Mouse (Mus musculus): Measurements from ENCODE around the gene Fgf22. TPM values are rescaled to one million over a fixed set of nuclear protein-coding genes. Genes with fewer than 3 reads are reported as not detected.
A peak's percentile ranks its signal among the peaks of the same experiment; 100 is the strongest.

Fgf22 gene
- polyA plus RNA-seq, 1 experiment from 2014 or later: 0.48 TPM

GRCm38 (mm10) chr10:79716254-79716987 lies 38.5 kb upstream of the Fgf22 start, which contains the start of gene Hcn2:
TSS of gene Hcn2 (plus strand) at chr10:79716634.
- 3% methylated on average over 26 of the region's 91 CpGs for WGBS
- H3K4me3 ChIP-seq: peak within 1 kb of the TSS; percentile 64
- H3K27ac ChIP-seq (replicated peaks): no peak within 1 kb of the TSS
- H3K9me3 ChIP-seq: no peaks in the 10 kb centered on the region
- peaks cover 10% of the 10 kb centered on the region for H3K36me3 ChIP-seq
- H3K4me2 ChIP-seq (replicated peaks): peak within 1 kb of the TSS; percentile 95
- H3K9ac ChIP-seq (replicated peaks): peak within 1 kb of the TSS; percentile 58
- H3K27me3 ChIP-seq: peaks cover 62% of the 10 kb centered on the region
- peaks cover 18% of the 10 kb centered on the region for H3K4me1 ChIP-seq
- peak; percentile 48 for ATAC-seq (ENCODE audit: low FRiP score, low read depth)

- under 1% methylated on average over 39 of the region's 44 CpGs for WGBS
- peak overlapping the region; percentile 58 for H3K9ac ChIP-seq (replicated peaks)
- H3K27ac ChIP-seq (replicated peaks): no peak overlapping the region
- peaks cover 18% of the 10 kb centered on the region for H3K4me1 ChIP-seq
- ATAC-seq (ENCODE audit: low FRiP score, low read depth): 0 out of 2 replicates have a peak, but pooled peaks have one; percentile 21
- H3K36me3 ChIP-seq: peaks cover 4% of the 10 kb centered on the region
- H3K9me3 ChIP-seq: no peaks in the 10 kb centered on the region
- peaks cover 62% of the 10 kb centered on the region for H3K27me3 ChIP-seq
- peak overlapping the region; percentile 95 for H3K4me2 ChIP-seq (replicated peaks)
- H3K4me3 ChIP-seq: peak overlapping the region; percentile 64
Observed at GRCm38 (mm10) chr10:79716988-79717355, 37.9 kb upstream of the Fgf22 start.

GRCm38 (mm10) chr10:79717640-79718357 lies 37.1 kb upstream of the Fgf22 start:
- Histone ChIP-seq H3K4me1 (peaks cover 18% of the 10 kb centered on the region), H3K9me3 (no peaks in the 10 kb centered on the region), H3K4me2 (replicated peaks) (peak overlapping the region; percentile 95), H3K9ac (replicated peaks) (peak overlapping the region; percentile 58; the same call in 1 of the 2 replicates), H3K4me3 (peak overlapping the region; percentile 64), H3K27ac (replicated peaks) (no peak overlapping the region), H3K27me3 (peaks cover 62% of the 10 kb centered on the region), H3K36me3 (no peaks in the 10 kb centered on the region; the same call in 1 of the 2 replicates)
- WGBS: 5% methylated on average over 43 of the region's 43 CpGs
- ATAC-seq (ENCODE audit: low FRiP score, low read depth): no peak

DNA sequence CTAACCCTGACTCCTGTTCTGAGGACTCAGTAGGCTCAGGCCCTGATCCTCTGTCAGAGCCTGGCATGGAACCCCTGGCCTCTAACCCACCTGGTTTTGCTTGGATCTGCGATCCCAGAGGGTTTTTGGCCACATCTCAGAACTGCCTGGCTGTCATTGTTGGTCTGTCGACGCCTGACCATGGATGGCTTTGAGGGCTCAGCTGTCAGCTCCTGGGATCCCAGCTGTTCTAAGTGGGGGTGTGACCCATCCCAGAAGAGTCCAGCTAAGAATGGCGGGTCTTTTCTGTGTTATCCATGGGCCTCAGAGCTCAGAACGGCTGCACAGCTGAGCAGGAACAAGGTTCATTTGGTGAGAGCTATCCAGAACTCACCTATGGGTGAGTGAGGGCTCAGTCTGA lies 33.8 kb upstream of the Fgf22 start:
- WGBS: 68% methylated on average over 5 of the region's 5 CpGs

GRCm38 (mm10) chr10:79723047-79723446 lies 31.8 kb upstream of the Fgf22 start:
- WGBS: 61% methylated on average over 6 of the region's 6 CpGs
- no peak overlapping the region for H3K4me3 ChIP-seq
- no peak for ATAC-seq (ENCODE audit: low FRiP score, low read depth)
- no peak overlapping the region for H3K4me2 ChIP-seq (replicated peaks)
- H3K27ac ChIP-seq (replicated peaks): no peak overlapping the region
- peaks cover 26% of the 10 kb centered on the region for H3K27me3 ChIP-seq
- H3K36me3 ChIP-seq: 0 out of 2 replicates have a peak, but pooled peaks cover 3% of the 10 kb centered on the region
- no peak overlapping the region for H3K9ac ChIP-seq (replicated peaks)
- no peaks in the 10 kb centered on the region for H3K4me1 ChIP-seq
- H3K9me3 ChIP-seq: no peaks in the 10 kb centered on the region

More for the DNA sequence above, 33.8 kb upstream of the Fgf22 start:
- Histone ChIP-seq H3K4me2 (replicated peaks) (no peak overlapping the region), H3K27ac (replicated peaks) (no peak overlapping the region), H3K9me3 (no peaks in the 10 kb centered on the region), H3K36me3 (no peaks in the 10 kb centered on the region), H3K27me3 (peaks cover 45% of the 10 kb centered on the region), H3K9ac (replicated peaks) (no peak overlapping the region), H3K4me3 (no peak overlapping the region), H3K4me1 (peaks cover 16% of the 10 kb centered on the region)
- ATAC-seq (ENCODE audit: low FRiP score, low read depth): no peak

GRCm38 (mm10) chr10:79723692-79724091 lies 31.2 kb upstream of the Fgf22 start:
- no peak for ATAC-seq (ENCODE audit: low FRiP score, low read depth)
- WGBS: 89% methylated on average over 7 of the region's 7 CpGs
- H3K27ac ChIP-seq (replicated peaks): no peak overlapping the region

DNA sequence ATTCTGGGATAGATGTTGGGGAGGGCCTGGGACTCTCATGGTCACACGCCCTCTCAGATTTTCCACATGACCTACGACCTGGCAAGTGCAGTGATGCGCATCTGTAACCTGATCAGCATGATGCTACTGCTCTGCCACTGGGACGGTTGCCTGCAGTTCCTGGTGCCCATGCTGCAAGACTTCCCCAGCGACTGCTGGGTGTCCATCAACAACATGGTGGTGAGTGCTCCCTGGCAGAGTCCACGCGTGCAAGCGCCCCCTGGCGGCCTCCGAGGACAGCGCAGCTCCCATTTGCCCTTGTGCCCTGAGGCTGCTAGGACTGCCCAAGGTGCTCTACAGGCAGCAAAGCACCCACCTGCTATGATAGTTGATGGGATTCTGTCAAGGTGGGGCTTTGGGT lies 28.8 kb upstream of the Fgf22 start:
- ATAC-seq (ENCODE audit: low FRiP score, low read depth): 0 out of 2 replicates have a peak, but pooled peaks have one; percentile 38
- no peak overlapping the region for H3K9ac ChIP-seq (replicated peaks)
- H3K4me1 ChIP-seq: no peaks in the 10 kb centered on the region
- H3K36me3 ChIP-seq: 0 out of 2 replicates have a peak, but pooled peaks cover 3% of the 10 kb centered on the region
- no peaks in the 10 kb centered on the region for H3K9me3 ChIP-seq
- no peaks in the 10 kb centered on the region; the same call in 1 of the 2 replicates for H3K27me3 ChIP-seq
- no peak overlapping the region for H3K4me2 ChIP-seq (replicated peaks)
- no peak overlapping the region for H3K27ac ChIP-seq (replicated peaks)
- H3K4me3 ChIP-seq: no peak overlapping the region
- WGBS: 35% methylated on average over 11 of the region's 11 CpGs

More at GRCm38 (mm10) chr10:79723692-79724091, 31.2 kb upstream of the Fgf22 start:
- Histone ChIP-seq H3K27me3 (peaks cover 19% of the 10 kb centered on the region), H3K4me1 (no peaks in the 10 kb centered on the region), H3K9ac (replicated peaks) (no peak overlapping the region), H3K4me3 (no peak overlapping the region), H3K4me2 (replicated peaks) (no peak overlapping the region), H3K9me3 (no peaks in the 10 kb centered on the region), H3K36me3 (0 out of 2 replicates have a peak, but pooled peaks cover 3% of the 10 kb centered on the region)

DNA sequence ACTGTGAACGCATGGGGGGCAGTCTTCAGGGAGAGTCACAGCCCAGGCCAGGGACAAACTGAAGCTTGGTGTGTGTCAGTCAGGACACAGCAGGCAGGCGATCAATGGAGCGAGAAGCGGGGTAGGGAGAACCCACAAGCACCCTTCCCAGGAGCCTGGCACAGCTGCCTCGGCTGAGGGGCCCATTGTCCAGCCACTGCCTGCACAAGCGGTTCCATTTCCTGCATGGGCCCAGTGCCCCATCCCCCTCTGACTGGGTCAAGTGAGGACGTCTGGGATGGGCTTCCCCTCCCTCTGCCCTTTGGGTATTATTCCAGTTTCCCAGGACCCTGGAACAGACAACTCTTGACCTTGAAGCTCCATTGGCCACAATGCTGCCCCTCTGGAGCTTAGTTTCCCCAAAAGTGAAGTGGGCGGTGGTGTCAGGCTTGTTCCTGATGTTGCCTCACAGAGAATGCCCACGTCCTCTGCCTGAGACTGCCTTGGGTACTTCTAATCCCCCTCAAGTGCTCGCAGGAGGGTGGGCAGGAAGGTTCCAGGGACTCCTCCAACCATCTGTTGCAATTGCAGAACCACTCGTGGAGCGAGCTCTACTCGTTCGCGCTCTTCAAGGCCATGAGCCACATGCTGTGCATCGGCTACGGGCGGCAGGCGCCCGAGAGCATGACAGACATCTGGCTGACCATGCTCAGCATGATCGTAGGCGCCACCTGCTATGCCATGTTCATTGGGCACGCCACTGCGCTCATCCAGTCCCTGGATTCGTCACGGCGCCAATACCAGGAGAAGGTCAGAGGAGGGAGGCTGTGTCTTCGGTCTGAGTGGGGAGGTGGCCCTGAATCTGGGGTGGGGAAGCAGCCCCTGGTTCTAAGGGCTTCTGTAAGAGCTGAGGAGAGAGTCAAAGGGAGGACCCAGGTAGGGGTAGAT lies 26.3 kb upstream of the Fgf22 start:
- no peak for ATAC-seq (ENCODE audit: low FRiP score, low read depth)
- H3K9ac ChIP-seq (replicated peaks): no peak overlapping the region
- no peak overlapping the region for H3K4me3 ChIP-seq
- WGBS: 73% methylated on average over 28 of the region's 28 CpGs
- H3K36me3 ChIP-seq: peaks cover 4% of the 10 kb centered on the region; the same call in 1 of the 2 replicates
- no peaks in the 10 kb centered on the region; the same call in 1 of the 2 replicates for H3K27me3 ChIP-seq
- H3K4me1 ChIP-seq: no peaks in the 10 kb centered on the region
- H3K9me3 ChIP-seq: peaks cover 4% of the 10 kb centered on the region; the same call in 1 of the 2 replicates
- H3K27ac ChIP-seq (replicated peaks): no peak overlapping the region
- H3K4me2 ChIP-seq (replicated peaks): no peak overlapping the region

DNA sequence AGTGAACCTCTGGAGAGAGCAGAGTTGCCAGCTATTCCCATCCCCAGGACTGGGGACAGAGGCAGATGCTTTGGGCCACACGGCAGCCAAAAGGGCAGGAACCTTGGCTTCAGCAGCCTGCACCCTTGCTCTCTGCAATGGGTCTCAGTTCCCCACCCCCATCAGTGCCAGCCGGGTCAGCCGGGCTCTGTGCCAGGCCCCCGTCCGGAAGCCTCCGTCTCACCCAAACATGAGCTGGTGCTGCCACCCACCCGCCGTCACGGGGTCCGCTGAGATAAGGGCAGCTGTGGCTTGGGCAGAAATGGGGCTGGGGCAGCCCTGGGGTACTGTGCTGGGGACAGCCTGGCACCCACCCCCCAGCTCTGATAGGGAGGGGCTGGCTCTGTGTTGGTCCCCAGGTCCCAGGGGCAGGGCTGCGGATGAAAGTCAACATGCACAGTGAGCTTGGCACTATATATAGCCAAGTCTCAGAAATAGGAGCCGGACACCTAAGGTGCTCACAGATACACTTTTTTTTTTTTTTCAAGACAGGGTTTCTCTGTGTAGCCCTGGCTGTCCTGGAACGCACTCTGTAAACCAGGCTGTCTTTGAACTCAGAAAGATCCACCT lies 25.4 kb upstream of the Fgf22 start:
- H3K4me2 ChIP-seq (replicated peaks): no peak overlapping the region
- peaks cover 13% of the 10 kb centered on the region for H3K36me3 ChIP-seq
- H3K27me3 ChIP-seq: no peaks in the 10 kb centered on the region; the same call in 1 of the 2 replicates
- H3K27ac ChIP-seq (replicated peaks): no peak overlapping the region
- no peak overlapping the region for H3K9ac ChIP-seq (replicated peaks)
- H3K4me1 ChIP-seq: no peaks in the 10 kb centered on the region
- no peak overlapping the region for H3K4me3 ChIP-seq
- 84% methylated on average over 13 of the region's 13 CpGs for WGBS
- ATAC-seq (ENCODE audit: low FRiP score, low read depth): no peak
- peaks cover 4% of the 10 kb centered on the region; the same call in 1 of the 2 replicates for H3K9me3 ChIP-seq

DNA sequence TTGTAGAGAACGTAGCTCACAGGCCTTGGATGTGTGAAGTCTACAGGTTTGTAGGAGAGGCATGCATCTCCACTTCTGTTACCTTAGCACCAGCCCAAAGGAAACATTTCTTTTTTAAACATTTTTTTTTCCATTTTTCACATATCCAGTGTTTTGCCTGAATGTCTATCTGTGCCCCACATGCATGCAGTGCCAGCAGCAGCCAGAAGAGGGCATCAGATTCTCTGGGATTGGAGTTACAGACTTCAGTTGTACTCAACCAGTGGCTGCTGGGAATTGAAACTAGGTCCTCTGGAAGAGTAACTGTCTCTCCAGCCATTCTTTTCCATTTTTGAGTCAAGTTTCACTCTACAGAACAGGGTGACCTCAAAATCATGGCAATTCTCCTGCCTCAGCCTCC lies 22.4 kb upstream of the Fgf22 start:
- no peak overlapping the region for H3K4me3 ChIP-seq
- no peak overlapping the region for H3K9ac ChIP-seq (replicated peaks)
- no peaks in the 10 kb centered on the region for H3K4me1 ChIP-seq
- H3K9me3 ChIP-seq: peaks cover 4% of the 10 kb centered on the region; the same call in 1 of the 2 replicates
- no peak overlapping the region for H3K4me2 ChIP-seq (replicated peaks)
- H3K27me3 ChIP-seq: peaks cover 19% of the 10 kb centered on the region
- ATAC-seq (ENCODE audit: low FRiP score, low read depth): no peak
- 92% methylated on average over 1 of the region's 1 CpGs for WGBS
- H3K36me3 ChIP-seq: peaks cover 40% of the 10 kb centered on the region
- H3K27ac ChIP-seq (replicated peaks): no peak overlapping the region

- H3K4me1 ChIP-seq: no peaks in the 10 kb centered on the region
- WGBS: 95% methylated on average over 15 of the region's 15 CpGs
- peaks cover 6% of the 10 kb centered on the region for H3K9me3 ChIP-seq
- H3K9ac ChIP-seq (replicated peaks): no peak overlapping the region
- no peak overlapping the region for H3K4me3 ChIP-seq
- peaks cover 19% of the 10 kb centered on the region for H3K27me3 ChIP-seq
- peaks cover 52% of the 10 kb centered on the region for H3K36me3 ChIP-seq
- no peak overlapping the region for H3K27ac ChIP-seq (replicated peaks)
- H3K4me2 ChIP-seq (replicated peaks): no peak overlapping the region
- ATAC-seq (ENCODE audit: low FRiP score, low read depth): no peak
Observed at GRCm38 (mm10) chr10:79733847-79734246, 21.0 kb upstream of the Fgf22 start.
